In genomic region chrX:8164471-8164870, GRCm38 (mm10) we compare ENCODE assay signal across 10 mouse cellular contexts.
"Had no signal": no experiment of that assay in that cellular context is flagged by ENCODE, and none has a peak within 500 bp of the region (broad histone marks: within the 10 kb centered on the region; RNA-seq: fewer than 3 reads in every experiment).

No protein-coding gene starts in this region.

- H3K4me1 ChIP-seq: limb, embryonic 15.5 days; liver, embryonic 12.5 days; lung, embryonic 15.5 days; midbrain, embryonic 12.5 days; neural tube, embryonic 13.5 days had no signal

- H3K9me3 ChIP-seq: limb, embryonic 15.5 days; liver, embryonic 12.5 days; lung, embryonic 15.5 days; midbrain, embryonic 12.5 days; neural tube, embryonic 13.5 days had no signal

- H3K4me2 ChIP-seq: limb, embryonic 15.5 days; liver, embryonic 12.5 days; lung, embryonic 15.5 days; midbrain, embryonic 12.5 days; neural tube, embryonic 13.5 days had no signal

- H3K9ac ChIP-seq: limb, embryonic 15.5 days; liver, embryonic 12.5 days; lung, embryonic 15.5 days; midbrain, embryonic 12.5 days; neural tube, embryonic 13.5 days had no signal

- H3K36me3 ChIP-seq: lung, embryonic 15.5 days; midbrain, embryonic 12.5 days had no signal

- DNase-seq: kidney, postnatal 10 days; layer of hippocampus, adult 9-11 months; thymus, postnatal 4 days had no signal

- H3K4me3 ChIP-seq: limb, embryonic 15.5 days; liver, embryonic 12.5 days; lung, embryonic 15.5 days; midbrain, embryonic 12.5 days; neural tube, embryonic 13.5 days had no signal

- H3K27ac ChIP-seq: limb, embryonic 15.5 days; liver, embryonic 12.5 days; lung, embryonic 15.5 days; midbrain, embryonic 12.5 days; neural tube, embryonic 13.5 days; stomach, postnatal 0 days had no signal

- H3K27me3 ChIP-seq: limb, embryonic 15.5 days; liver, embryonic 12.5 days; lung, embryonic 15.5 days; midbrain, embryonic 12.5 days; neural tube, embryonic 13.5 days had no signal

- ATAC-seq: liver, embryonic 12.5 days; midbrain, embryonic 16.5 days had no signal
